Mouse (Mus musculus) left cerebral cortex, postnatal 36 days (tissue): Measurements from ENCODE around the gene Spice1. TPM values are rescaled to one million over a fixed set of nuclear protein-coding genes. Genes with fewer than 3 reads are reported as not detected.

Experiments
- DNase-seq, 2 experiments: peaks; one replicate each; pipeline ENCODE4 v3.0.0; 2021 to 2022; ENCODE audit warnings: low spot score in 2 of 2, mixed read lengths in 1 of 2
- intact Hi-C: fragments of 180-260 bp; cut with DNase I; formaldehyde crosslinking; loops from one replicate; pipeline ENCODE4 v1.15.1; 2025
- total RNA-seq, 2 experiments: library from RNA; stranded (reverse); gene quantifications; 2 replicates each; pipeline ENCODE4 v1.2.3; 2021

Gene Spice1
- total RNA-seq, result 10 to 100 TPM; 15.7 to 21.0 TPM

DNA sequence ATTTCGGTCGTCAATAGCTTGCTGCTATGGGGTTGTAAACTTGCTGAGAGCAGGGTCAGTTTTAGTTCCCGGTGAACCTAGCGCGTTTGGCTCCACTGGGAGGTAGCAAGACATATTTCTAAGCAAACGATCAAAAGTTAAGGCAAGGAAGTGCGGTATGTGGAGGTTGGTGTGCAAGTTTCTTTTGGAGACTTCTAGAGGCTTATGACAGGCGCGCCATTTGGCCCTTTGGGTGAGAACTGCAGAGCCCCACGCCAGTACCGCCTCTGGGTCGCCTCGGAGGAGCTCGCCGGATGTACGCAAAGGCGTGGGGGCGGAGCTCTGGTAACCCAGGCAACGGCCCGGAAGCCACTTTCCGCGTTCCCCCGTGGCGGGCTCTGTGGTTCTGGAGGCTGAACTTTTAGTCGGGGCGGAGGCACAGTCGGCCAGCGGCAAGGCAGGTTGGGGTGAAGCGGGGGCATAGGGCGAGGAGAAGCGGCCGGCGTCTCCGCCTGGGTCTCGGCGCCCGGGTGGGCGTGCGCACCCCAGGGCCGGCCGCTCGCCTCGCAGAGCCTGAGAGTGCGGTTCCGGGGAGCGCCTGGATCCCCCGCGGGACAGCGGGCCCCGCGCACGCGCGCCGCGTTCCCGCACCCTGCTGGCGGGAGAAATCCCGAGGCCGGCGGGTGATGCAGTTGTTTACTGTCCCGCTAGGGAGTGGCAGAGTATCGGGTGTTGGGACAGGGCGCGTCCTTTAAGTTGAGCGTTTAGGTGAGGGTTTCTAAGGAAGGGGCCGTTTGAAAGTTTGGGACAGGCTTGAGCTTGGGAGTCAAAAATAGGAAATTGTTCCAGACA is at the start of gene Spice1:
TSS of gene Spice1 (plus strand) at position 51 of the 831 bp plus-strand sequence.
- intact Hi-C loops, result loop anchor here (5.0 kb wide), 1 partner anchor 45 kb away; no protein-coding TSS in a partner anchor
- peak; percentile 90 to 91 for DNase-seq

DNA sequence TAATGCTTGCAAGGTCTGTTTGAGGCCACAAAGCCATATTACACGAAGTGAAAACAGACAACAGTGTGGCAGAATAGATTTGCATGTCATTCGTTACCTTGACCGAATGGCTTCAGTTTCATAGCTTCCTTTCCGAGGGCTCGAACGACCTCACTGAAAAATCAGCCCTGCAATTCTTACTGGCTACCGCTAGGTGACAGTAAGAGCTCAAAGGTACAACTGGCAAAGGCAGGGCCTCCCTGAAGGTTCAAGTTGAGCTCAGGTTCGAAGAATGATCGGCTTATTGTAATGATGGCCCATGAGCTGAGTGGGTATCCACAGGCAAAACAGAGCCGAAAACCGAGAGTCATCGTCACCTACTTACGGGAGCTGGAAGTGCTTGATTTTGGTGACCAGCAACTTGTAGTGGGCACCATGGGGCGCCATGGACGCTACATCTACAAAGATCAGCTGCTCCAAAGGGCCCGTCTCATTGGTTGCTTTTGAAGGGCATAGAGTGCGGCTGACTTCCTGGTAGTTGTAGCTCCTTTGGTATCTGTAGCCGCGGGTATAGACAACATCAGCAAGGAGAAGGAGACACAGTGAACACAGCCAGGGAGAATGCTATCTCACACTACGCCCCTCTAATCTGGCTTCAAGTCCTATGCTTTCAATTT is 47.4 kb upstream of the Spice1 start:
- DNase-seq, result no peak
- intact Hi-C loops, result loop anchor here (5.0 kb wide), 1 partner anchor 48 kb away; the partner anchor contains the start of gene Spice1

DNA sequence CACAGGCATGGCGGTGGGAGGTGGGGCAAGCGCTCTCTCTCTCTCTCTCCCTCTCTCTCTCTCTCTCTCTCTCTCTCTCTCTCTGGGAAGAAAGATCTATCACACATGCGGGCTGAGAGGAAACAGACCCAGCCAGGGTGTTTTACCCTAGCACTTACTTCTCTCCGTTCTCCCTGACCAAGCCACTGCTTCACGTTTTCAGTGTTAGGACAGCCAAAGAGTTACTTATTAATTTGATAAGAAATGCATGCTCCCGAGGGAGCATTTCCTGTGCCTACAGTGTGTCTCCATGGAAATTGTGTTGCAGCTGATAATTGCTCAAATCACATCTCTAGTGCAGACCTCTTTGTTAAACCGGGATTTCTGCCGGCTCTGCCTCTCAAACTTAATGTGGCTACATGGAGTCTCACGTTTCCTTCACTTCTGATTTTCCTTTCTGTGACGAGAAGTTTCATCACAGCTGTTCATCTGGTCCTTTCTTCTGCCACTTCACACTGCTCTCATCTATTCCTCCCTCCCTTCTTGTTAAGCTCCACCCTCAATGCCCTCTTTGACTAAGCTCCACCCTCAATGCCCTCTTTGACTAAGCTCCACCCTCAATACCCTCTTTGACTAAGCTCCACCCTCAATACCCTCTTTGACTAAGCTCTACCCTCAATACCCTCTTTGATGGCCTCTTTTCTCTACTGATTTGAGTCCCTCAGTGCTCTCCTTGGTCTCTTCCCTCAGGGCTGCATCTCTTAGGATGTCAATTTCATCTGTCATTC is 44.6 kb upstream of the Spice1 start:
- intact Hi-C loops, result loop anchor here (5.0 kb wide), 1 partner anchor 45 kb away; the partner anchor contains the start of gene Spice1
- no peak for DNase-seq

DNA sequence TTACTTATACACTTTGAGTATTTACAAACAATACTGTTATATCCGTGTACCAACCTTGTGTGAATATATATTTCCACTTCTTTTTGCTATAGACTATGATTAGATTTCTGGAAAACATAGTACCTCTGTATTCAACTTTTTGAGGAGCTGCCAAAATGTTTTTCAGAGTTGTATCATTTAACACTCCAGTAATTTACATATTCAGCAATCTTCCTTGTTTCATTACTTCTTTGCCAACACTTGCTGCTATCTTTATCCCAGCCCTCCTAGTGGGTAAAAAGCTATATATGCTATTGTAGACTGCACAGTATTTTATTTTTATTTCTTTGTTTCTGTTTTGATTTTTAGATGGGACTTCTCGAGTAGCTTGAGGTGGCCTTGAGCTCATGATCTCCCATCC is 43.1 kb upstream of the Spice1 start:
- no peak for DNase-seq
- intact Hi-C loops, result loop anchor here (5.0 kb wide), 1 partner anchor 43 kb away; the partner anchor contains the start of gene Spice1

DNA sequence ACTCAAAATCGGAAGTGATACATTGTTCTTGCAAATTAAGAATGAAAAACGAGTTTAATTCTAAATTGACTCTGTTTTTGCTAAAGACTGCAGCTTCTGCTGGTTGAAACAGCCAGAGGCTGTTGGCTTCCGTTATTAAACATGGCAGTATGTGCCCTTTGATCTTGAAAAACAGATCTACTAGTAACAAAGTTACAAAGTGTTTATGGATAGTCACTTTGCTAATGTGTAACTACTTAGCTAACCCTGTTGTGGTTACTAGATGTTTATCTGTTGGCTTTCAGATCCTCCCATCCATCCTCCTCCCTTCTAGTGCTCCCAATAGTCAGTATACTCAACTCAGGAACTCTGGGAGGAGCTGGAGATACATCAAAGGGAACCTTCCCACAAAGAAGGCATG is 41.3 kb upstream of the Spice1 start:
- intact Hi-C loops, result no loop called here
- DNase-seq, result no peak

DNA sequence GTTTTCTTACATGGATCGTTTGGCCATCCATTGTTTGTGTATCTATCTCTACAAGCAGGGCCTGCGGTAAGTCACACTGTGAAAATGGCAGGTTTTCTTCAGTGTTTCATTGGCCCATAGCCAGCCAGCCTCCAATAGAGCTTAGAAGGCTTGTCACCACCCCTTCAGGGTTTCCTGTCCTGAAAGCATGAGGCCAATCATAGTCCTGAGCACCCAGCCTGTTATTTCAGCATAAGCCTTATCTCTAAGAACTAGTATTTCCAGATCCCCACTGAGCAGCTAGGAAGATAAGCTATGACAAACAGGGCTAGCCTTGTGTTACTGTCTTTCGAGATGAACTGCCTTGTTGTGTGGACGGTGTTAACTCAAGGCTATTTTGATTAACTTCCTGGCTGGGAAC is 33.5 kb upstream of the Spice1 start:
- DNase-seq, result no peak
- intact Hi-C loops, result no loop called here

DNA sequence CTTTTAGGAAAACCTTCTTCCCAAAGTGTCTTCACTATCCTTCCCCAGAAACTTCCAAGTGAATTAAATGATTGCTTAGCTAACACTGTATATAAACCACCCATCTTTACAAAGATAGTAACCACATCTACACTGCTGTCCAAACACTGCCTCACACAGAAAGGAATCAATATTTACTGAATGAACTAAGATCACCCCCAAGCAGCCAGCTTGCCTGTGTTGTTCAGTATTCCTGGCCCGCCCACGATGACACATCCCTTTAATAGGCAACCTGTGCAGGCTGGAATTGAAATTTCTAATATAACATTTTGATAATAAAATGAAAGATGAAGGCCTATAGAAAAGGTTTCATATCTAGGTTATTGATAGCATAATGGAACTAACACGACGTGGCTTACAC is 30.6 kb upstream of the Spice1 start:
- no peak for DNase-seq
- intact Hi-C loops, result no loop called here

DNA sequence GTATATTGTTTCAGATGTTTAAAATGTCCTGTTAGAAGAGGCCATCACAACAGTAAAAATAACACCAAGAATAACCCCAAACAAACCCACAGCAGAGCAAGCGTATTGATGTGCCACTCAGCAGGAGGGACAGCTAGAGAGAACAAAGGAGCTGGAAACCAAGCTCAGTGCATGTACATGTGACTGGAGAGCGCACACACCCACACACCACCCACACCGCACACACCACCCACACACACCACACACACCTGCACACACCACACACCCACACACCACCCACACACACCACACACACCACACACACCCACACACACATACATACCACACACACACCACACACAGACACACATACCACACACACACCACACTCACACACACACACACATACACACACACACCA is 26.7 kb upstream of the Spice1 start:
- no peak for DNase-seq
- intact Hi-C loops, result no loop called here

DNA sequence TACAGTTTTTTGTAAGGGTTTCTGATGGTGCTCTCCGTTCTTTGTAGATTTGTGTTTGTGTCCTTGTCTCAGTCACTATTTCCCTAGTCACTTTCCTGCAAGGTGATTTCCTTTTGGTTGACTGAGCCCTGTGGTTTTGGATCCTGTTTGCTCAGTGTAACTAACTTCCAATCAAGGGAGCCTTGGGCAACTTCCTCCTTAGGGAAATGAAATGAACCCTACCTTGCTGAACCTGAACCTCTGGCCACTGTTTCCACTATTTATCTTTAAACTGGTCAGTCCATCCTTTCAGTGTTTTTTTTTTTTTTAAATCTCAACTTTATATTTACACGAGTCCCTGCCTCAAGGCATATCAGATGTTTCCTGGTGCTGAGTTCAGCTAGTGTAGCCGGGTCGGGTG is 18.3 kb upstream of the Spice1 start:
- DNase-seq, result no peak
- intact Hi-C loops, result no loop called here

DNA sequence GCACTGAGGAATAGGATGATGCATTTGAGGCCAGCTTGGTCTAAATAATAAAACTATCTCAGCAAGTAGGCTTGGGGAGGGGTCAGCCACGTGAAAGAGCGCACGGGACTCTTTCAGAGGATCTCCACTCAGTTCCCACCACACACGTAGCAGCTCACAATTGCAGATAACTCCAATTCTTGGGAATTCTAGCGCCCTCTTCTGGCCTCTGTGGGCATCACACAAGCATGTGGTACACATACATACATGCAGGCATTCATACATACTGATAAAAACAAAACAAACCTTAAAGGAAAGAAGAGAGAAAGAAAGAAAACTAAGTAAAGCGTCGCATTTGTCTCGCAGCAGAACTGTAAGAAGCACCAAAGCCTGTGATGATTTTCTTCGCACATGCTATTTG is 16.3 kb upstream of the Spice1 start:
- intact Hi-C loops, result loop anchor here (5.0 kb wide), 1 partner anchor 63 kb away; no protein-coding TSS in a partner anchor
- no peak for DNase-seq

DNA sequence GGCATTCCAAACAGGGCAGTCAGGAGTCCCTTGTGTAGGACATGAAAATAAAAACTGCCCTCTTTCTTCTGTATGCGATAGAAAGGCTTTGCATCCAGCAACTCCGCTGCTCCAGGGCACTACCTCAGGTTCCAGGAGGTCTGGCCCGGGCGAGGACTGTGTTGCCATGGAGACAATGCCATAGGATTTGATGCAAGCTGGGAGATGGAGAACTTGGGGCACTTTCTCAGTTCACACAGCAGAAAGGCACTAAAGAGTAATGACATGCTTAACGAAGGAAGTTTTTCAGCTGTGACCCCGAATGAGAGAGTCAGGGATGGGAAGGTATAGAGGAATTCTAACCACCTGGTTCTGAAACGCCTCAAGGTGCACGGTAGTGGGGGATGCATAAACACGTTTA is 15.8 kb upstream of the Spice1 start:
- peak; percentile 17 to 28 for DNase-seq
- intact Hi-C loops, result loop anchor here (5.0 kb wide), 1 partner anchor 64 kb away; no protein-coding TSS in a partner anchor

DNA sequence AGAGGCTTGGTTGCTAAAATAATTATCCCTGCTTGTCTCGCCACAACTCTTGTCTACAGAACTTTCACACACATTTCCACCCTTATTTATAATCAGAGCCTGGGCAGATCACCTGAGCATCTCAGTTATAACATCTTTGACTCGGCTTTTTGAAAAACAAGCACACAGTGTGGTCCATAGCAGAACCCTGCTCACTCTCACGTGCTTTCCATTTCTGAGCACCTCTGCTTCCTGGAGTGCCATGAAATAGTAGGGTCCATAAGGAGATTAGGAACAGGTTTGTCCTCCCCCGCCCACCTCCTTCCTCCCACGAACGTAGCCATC is 15.3 kb upstream of the Spice1 start:
- DNase-seq, result peak in 1 of 2 experiments; percentile 43
- intact Hi-C loops, result loop anchor here (5.0 kb wide), 1 partner anchor 64 kb away; no protein-coding TSS in a partner anchor

DNA sequence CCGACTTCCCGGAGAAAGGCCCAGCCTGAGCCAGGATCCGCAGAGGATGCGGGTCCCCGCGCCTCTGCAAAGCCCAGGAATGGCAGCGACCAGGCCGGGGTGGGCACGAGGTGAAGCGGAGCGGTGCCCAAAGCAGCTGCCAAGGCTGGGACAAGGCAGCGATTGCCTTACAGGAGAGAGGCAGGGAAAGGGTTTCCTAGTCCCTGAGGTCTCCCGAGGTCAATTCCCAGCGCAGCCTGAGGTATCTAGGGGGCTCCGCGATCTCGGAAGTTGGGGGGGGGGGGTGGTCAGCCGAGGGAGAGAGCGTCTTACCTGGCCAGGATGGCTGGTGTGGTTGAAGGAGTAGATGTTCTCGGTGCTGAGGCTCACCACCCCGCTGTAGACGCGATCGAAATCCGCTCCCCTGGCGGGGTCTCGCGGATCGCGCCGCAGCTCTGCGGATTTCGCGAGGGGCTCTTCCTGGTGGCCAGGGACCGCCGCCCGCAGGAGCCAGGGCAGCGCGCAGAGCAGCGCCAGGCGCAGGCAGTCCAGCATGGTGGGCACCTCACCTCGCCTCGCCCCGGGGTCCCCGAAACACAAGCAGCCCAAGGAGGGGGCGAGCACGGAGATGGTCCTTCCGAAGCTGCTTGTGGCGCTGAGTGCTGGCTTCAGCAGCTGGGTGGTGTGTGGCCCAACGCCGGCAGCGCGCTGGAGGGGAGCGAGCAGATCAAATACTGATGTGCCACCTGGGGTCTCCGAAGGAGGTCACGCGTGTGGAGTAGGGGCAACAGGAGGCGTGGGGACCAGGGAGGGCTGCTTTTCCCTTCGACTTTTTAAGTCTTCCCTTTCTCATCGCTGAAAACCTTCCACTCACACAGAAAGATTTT is 14.7 kb upstream of the Spice1 start:
- peak; percentile 44 to 55 for DNase-seq
- intact Hi-C loops, result loop anchor here (5.0 kb wide), 1 partner anchor 65 kb away; no protein-coding TSS in a partner anchor

DNA sequence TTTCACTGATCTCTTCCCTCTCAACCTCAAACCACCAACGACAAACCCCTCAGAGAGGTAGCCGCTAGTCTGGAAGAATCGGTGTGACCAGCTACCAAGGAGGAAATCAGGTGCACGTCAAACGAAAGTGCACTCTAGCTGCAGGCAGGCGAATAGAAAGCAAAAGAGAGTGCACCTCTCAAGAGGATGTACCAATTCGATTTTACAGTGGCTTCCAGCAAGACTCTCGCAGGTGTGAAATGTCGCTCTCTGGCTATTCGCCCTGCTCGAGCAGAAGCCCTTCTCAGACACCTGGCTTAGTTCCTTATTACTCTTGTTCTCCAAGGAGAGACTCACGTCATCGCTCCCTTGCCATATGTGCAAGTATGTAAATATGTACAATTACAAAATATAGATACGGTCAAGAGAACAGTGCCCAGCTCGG is 14.0 kb upstream of the Spice1 start, which contains the start of gene Sidt1:
TSS of gene Sidt1 (minus strand) at position 336 of the 424 bp plus-strand sequence.
- DNase-seq, result peak; percentile 60 to 64
- intact Hi-C loops, result loop anchor here (5.0 kb wide), 1 partner anchor 66 kb away; no protein-coding TSS in a partner anchor

DNA sequence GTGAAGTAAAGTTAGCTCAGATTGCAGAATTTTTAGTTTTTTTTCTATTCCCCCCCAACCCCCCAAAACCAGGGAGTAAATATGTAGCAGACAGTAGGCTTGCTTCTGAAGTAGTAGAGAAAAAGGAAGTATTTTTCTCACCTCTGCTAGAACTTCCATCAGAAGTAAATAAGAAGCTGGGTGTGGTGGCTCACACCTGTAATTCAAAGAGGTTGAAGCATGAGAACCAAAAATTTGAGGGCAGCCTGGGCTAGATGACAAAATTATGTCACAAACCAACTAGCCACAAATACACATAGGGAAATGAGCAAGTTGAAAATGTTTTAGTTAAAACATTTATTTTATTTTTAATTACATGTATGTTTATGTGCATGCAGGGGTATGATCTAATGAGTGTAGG is 9.4 kb upstream of the Spice1 start:
- intact Hi-C loops, result no loop called here
- DNase-seq, result no peak

DNA sequence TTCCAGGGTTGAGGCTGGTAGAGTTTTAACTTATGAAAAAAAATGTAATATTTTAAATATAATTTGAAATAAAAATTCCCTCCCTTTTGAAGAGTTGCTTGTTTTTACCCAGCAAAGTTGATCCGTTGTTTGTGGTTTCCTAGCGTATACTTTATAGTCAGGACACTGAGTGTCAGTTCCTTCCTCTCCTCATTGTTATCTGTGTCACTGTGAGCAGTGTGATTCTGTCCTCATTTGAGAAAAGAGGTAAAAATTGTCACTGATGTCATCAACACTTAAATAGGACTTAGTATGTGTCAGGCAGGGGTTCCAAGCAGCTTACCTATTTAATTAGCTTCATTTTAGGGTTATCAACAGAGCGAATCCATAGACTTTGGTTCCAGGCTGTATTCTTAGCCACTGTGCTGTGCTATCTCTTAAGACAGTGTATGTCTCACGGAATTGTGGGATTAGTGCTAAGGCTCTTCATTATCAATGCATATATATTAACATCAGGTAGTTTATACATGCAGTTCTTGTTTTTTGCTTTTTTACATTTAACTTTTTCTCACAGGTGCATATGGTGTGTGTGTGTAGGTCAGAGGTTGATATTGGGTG is 3.0 kb downstream of the Spice1 start:
- intact Hi-C loops, result loop anchor here (5.0 kb wide), 1 partner anchor 48 kb away; no protein-coding TSS in a partner anchor
- DNase-seq, result no peak

DNA sequence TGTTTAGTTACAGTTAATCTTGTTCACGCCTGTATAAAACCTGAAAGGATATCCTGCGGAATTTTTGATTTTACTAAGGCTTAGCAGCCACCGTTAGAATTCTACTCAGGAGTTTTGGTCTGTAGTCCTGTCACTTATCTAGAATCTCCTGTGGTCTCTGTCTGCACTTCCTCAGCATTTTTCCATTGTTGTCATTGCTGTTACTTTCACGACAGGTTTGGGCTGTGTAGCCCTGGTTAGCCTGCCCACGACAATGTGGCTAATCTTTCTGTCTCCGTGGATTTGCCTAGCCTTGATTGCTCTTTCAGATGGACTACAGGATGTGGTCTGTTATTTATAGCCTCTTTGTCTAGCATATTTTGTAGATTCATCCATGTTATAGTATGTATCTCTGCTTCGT is 9.4 kb downstream of the Spice1 start:
- intact Hi-C loops, result no loop called here
- no peak for DNase-seq

DNA sequence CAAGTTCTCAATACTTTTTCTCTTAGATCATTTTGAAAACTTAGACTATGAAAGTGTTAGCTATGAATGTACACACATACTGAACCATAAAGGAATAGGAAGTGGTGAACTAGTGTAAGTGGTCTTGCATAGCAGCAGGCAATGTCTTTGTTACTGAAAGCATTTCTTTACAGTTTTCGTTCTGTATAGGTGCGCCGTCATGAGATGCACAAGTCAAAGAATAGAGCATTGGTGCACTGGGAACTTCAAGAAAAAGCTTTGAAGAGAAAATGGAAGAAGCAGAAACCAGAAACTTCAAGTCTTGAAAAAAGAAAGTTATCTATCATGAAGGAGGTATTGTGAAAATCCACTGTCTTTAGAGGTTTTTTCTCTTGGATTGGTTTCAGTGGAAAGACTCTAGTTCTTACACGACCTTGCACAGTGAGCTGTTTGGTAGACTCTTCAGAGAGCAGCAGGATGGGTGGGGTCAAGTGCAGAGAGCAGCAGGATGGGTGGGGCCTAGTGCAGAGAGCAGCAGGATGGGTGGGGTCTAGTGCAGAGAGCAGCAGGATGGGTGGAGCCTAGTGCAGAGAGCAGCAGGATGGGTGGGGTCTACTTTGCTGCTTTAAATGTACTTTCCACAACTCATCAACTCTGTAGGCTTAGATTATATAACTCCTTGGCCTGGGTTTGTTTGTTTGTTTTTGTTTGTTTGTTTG is 10.8 kb downstream of the Spice1 start:
- DNase-seq, result no peak
- intact Hi-C loops, result no loop called here
